Comparison of ENCODE assay signal across 8 mouse cellular contexts in the genomic region with DNA sequence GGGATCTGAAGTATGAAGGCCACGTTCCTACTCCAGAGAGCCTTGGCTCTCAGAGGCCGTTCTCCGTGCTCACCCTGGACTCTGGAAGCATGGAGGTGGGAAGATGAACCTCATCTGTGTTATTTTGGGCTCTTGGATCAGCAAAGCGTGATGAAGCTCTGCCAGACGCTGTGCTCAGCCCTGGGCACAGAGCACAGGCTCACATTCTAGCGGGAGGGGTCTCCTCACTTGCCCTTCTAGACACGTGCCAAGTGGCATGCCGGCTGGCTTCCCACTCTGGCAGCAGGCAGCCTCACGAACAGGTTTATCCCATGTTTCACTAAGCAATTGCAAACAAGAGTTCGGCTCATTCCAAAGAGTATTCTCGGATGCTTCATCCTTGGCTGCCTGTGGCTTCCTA.
A peak's percentile ranks its signal among the peaks of the same experiment; 100 is the strongest.
DNase-seq lines count a peak whose midpoint lies in the region; ATAC-seq and TF ChIP-seq lines count a peak whose summit lies in the region.

No protein-coding gene starts in this region.

- no peaks in the 10 kb centered on the region for H3K4me1 ChIP-seq in kidney, adult 2 months (ENCODE audit: control insufficient read depth, insufficient read depth, low read length)
- peaks cover 31% of the 10 kb centered on the region for H3K4me1 ChIP-seq in kidney, embryonic 16.5 days (ENCODE audit: insufficient read depth, low read length)

- H3K9ac ChIP-seq in kidney, embryonic 16.5 days (replicated peaks; ENCODE audit: low read length), result no peak overlapping the region

- H3K36me3 ChIP-seq in kidney, adult 2 months (ENCODE audit: control insufficient read depth, insufficient read depth, low read length), result no peaks in the 10 kb centered on the region
- H3K36me3 ChIP-seq in kidney, embryonic 16.5 days (ENCODE audit: insufficient read depth, low read length), result peaks cover 8% of the 10 kb centered on the region

- no peak overlapping the region for H3K4me3 ChIP-seq in kidney, adult 2 months (ENCODE audit: insufficient read depth, low read depth, low read length)
- no peak overlapping the region for H3K4me3 ChIP-seq in kidney, embryonic 16.5 days (ENCODE audit: low read length)

- peak; percentile 12 for DNase-seq in kidney, adult 2 months
- DNase-seq in frontal cortex, adult 2 months (ENCODE audit: extremely low spot score in 1 of 2, low spot score in 1 of 2), result peak; percentile 55 to 70
- peak; percentile 44 to 61 for DNase-seq in layer of hippocampus, adult 18-20 months (ENCODE audit: low spot score in 2 of 2)
- peak; percentile 64 for DNase-seq in right cerebral cortex, postnatal 25 days
- no peak for DNase-seq in thymus, postnatal 14 days
- DNase-seq in ovary, postnatal 10 days (ENCODE audit: low spot score), result no peak
- DNase-seq in adrenal gland, postnatal 36 days, result no peak

- H3K9me3 ChIP-seq in kidney, embryonic 16.5 days (ENCODE audit: low read length), result no peaks in the 10 kb centered on the region

- no peak for TF ChIP-seq POLR2A in kidney, adult 2 months (IDR thresholded peaks at IDR 0.05; ENCODE audit: low read depth, low read length)

- H3K27me3 ChIP-seq in kidney, adult 2 months (replicated peaks; ENCODE audit: control insufficient read depth, insufficient read depth, low read length), result no peaks in the 10 kb centered on the region
- H3K27me3 ChIP-seq in kidney, embryonic 16.5 days (ENCODE audit: insufficient read depth, low read length), result no peaks in the 10 kb centered on the region

- no peak overlapping the region for H3K4me2 ChIP-seq in kidney, embryonic 16.5 days (replicated peaks; ENCODE audit: low read depth, low read length)

- WGBS in kidney, adult 2 months, result 51% methylated on average over 11 of the region's 11 CpGs
- WGBS in kidney, embryonic 16.5 days, result 74% methylated on average over 11 of the region's 11 CpGs

- H3K27ac ChIP-seq in kidney, adult 2 months (ENCODE audit: insufficient read depth, low read depth, low read length), result no peak overlapping the region
- no peak overlapping the region for H3K27ac ChIP-seq in kidney, embryonic 16.5 days (ENCODE audit: low read length)

- ATAC-seq in kidney, embryonic 16.5 days (ENCODE audit: low FRiP score, low TSS enrichment), result no peak

- no peak for TF ChIP-seq CTCF in kidney, adult 2 months (conservative IDR thresholded peaks at IDR 0.05; ENCODE audit: insufficient read depth, insufficient read length, low read depth, low read length)

Comparison
In these comparisons a context has a peak if more than half of its experiments do, and no peak if none do; other contexts are left out.
1. DNase-seq: peak in kidney, adult 2 months (single experiment), frontal cortex, adult 2 months (2 of 2), layer of hippocampus, adult 18-20 months (2 of 2) and right cerebral cortex, postnatal 25 days (single experiment); none in thymus, postnatal 14 days (single experiment), ovary, postnatal 10 days (single experiment) and adrenal gland, postnatal 36 days (0 of 2).